Mouse (Mus musculus): Measurements from ENCODE around the gene Olfr223.

- TF ChIP-seq MYOG (IDR thresholded peaks at IDR 0.05; ENCODE audit: control insufficient read depth in 1 of 3, insufficient read depth in 1 of 3, insufficient read length in 2 of 3, low read depth in 2 of 3), result peak in 1 of 3 experiments; percentile 68
- no peak for TF ChIP-seq POLR2A (IDR thresholded peaks at IDR 0.05; ENCODE audit: insufficient read length, low read depth)
- TF ChIP-seq POLR2AphosphoS2 (IDR thresholded peaks at IDR 0.05; ENCODE audit: insufficient read length, low read depth), result no peak
- TF ChIP-seq TCF3 (IDR thresholded peaks at IDR 0.05; ENCODE audit: insufficient read length, low read depth), result no peak
- no peak for TF ChIP-seq USF1 (IDR thresholded peaks at IDR 0.05; ENCODE audit: low read depth)
- no peak for TF ChIP-seq E2F4 (IDR thresholded peaks at IDR 0.05; ENCODE audit: insufficient read depth)
- TF ChIP-seq MYOD1 (IDR thresholded peaks at IDR 0.05; ENCODE audit: control insufficient read depth in 1 of 3, insufficient read length in 2 of 3, low read depth in 2 of 3), result peak in 1 of 3 experiments; percentile 27
- no peak for TF ChIP-seq SRF (IDR thresholded peaks at IDR 0.05; ENCODE audit: control insufficient read depth, insufficient read length, low read depth)
- no peak for TF ChIP-seq CEBPB (IDR thresholded peaks at IDR 0.05; ENCODE audit: insufficient read depth, poor library complexity, severe bottlenecking)
- no peak for TF ChIP-seq REST (IDR thresholded peaks at IDR 0.05; ENCODE audit: insufficient read depth, insufficient read length)
- no peak for TF ChIP-seq MAX (IDR thresholded peaks at IDR 0.05; ENCODE audit: low read depth)
Measured at GRCm38 (mm10) chr11:59628177-59628576, 35.1 kb upstream of the Olfr223 start.
